Mouse (Mus musculus) layer of hippocampus, adult 2 months (tissue): ENCODE measurements at regions not wholly inside any gene's neighbourhood (a gene's known extent, or its start where the extent isn't known, plus 50 kb on each side); places are given as distances from the start of the nearest gene placed in this dataset.

ENCODE experiments used
- DNase-seq, 2 experiments: peaks; one replicate each; pipeline ENCODE4 v3.0.0; 2022; ENCODE audit warnings: low spot score in 2 of 2
- H3K27ac ChIP-seq: fragments of 200-600 bp; 2 replicates; pipeline ENCODE4 v1.8.1; 2022
- H3K4me3 ChIP-seq: fragments of 200-600 bp; 2 replicates; pipeline ENCODE4 v1.8.1; 2022; ENCODE audit warnings: mild to moderate bottlenecking
- CTCF ChIP-seq: fragments of 200-600 bp; conservative IDR thresholded peaks from 2 replicates; pipeline ENCODE4 v1.8.1; 2022; ENCODE audit warnings: antibody characterized with exemption, mild to moderate bottlenecking, moderate library complexity

DNA sequence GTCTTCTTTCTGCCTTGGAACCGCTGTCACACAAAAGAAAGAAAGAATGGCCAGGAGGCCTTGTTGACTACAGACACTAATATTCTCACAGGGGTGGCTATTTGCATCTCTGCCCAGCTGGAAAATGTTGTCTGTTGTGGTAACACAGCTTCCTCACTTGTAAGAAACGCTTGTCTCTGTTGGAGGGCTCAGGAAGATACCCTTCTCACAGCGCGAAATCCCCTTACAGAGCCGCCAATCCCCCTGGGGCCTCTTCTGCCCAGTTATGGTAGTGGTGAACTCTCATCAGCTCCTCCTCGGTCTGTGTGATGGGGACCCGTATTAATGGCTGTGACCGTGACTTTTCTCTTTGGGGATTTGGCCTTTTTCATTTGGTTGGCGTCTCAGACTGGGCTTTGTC lies 1022.5 kb downstream of the Adgrl2 start:
- DNase-seq: no peak
- Histone ChIP-seq H3K27ac (no peak overlapping the region), H3K4me3 (no peak overlapping the region)
- TF ChIP-seq CTCF: no peak

DNA sequence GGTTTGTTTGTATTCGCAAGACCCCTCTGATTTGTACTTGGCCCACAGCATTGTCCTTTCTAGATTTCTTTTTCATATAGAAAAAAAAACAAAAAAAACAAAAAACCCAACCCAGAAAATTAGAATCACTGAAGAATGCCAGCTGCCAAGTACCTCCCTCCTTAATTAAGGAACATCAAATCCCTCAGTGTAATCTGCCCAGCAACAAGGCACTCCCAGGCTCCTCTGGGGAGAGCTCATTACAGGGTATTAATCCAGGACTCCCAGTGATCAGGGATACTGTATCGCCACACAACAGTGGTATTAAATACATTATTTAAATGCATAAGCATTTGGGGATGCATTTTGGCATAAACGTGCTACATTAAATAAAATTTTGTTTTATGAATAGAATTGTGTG lies 1023.1 kb downstream of the Adgrl2 start:
- DNase-seq: no peak
- TF ChIP-seq CTCF: no peak
- Histone ChIP-seq H3K4me3 (no peak overlapping the region), H3K27ac (no peak overlapping the region)

DNA sequence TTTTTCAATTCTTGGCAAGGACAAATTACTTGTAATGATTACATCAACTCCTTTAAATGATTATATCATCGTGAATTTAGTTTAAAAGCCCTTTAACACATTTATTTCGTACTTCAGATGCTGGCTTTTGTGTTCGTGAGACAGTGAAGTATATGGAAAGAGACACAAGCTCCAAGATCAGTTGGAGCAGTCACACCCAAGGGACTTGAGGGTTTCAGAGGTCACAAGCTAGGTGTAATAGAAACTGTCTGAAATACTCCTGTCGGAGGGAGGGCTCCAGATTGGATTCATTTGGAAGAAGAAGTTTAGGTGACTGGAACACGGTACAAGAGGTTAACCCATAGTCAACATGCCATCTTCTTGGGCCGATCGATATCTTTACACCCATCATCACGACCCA lies 1023.5 kb downstream of the Adgrl2 start:
- Histone ChIP-seq H3K27ac (no peak overlapping the region), H3K4me3 (no peak overlapping the region)
- TF ChIP-seq CTCF: no peak
- DNase-seq: no peak

DNA sequence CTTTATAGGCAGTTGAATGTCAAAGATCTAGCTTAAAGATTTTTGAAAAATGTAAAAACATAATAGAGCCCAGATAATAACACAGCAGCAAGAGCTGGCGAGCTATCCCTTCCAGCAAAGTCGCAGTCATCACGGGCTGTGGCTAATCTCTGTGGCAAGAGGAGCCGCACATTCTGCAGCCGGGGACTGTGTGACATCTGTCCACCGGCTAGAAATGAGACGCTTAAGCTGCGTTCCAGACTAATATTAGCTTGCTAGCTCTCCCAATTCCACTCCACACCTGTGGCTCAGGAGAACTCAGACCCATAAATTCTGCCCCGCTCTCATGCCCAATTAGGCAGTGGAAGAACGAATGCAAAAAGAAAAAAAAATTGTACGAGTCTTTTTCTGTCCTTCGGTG lies 1024.0 kb downstream of the Adgrl2 start:
- DNase-seq: no peak
- H3K27ac ChIP-seq: no peak overlapping the region
- TF ChIP-seq CTCF: no peak
- H3K4me3 ChIP-seq: no peak overlapping the region

DNA sequence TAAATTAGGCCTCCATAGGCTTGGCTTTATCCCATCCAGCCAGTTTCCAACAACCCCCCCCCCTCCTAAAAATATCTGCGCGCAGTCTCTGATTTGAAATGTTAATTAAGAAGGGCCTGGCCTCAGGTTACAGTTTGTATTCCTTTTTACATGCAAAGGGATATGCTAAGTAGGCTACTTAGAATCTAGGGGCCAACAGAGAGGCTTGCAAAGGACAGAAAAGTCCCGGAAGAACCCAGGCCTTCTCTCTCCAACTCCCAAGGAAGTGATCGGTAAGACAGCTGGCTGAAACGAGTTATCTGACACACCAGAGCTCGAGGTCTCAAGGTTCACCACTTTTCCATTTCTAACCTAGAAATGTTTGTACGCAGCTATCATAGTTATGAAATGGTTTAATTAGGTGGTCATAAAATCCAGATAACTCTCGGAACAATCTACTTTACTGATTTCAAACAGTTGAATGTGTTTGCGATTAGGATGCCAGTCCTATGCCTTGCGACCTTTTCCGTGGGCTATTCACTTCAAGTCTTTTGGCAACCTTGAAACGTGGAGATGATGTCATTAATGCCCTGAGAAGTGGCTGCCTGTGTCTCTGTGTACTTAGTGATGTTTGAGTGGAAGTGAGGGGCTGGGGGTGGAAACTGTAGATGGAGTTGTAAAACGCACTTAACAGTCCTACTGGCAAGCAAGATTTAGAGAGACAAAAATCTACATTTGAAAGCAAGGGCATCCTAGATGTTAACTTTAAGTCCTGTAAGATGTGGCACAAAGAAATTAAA lies 1026.5 kb downstream of the Adgrl2 start:
- no peak for TF ChIP-seq CTCF
- no peak overlapping the region for H3K27ac ChIP-seq
- H3K4me3 ChIP-seq: no peak overlapping the region
- no peak for DNase-seq

DNA sequence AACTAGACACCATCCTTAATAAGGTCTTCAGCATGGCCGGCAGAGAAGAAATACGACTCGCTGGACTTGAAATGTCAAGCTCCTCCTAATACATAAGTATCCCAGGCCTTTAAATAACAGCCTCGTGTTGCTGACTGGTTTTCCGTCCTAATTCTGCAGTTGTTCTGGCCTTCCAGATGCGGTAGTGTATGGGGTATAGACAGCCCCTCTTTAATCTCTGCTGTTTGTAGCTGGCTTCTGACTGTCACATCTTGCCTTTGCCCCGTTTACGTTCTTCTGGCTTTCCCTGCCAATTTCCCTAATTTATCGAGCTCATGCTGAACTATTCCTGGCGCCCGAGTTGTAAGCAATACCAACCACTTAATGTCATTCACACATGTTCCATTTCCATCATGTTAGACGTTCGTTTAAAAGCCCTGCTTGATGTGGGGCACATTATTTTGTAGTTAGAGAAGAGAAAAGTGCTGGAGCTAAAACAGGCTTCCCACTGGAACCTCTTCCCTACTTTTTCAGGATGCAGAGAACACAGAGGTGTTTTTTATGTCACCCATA lies 1042.2 kb downstream of the Adgrl2 start:
- H3K27ac ChIP-seq: no peak overlapping the region
- H3K4me3 ChIP-seq: no peak overlapping the region
- no peak for TF ChIP-seq CTCF

DNA sequence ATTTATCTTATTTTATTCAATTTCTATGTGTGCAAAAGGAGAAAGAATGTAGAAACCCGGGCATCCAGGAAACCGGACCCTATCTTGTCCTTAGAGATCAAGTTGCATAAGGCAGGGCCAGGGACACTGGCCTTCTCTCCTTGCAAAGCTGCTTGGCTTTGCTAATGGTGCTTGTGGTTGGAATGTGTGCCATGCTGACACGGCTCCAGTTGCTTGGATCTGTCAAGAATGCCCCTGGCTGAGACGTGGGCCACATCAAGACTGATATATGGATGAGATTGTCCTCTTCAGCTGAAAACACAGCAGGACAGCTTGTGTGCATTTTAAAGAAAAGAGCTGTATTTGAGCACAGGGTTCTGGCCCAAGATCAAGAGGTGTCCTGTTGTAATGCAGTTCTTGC lies 1047.0 kb downstream of the Adgrl2 start:
- Histone ChIP-seq H3K4me3 (no peak overlapping the region), H3K27ac (peak overlapping the region; percentile 73)
- TF ChIP-seq CTCF: no peak
- DNase-seq: no peak

More for the DNA sequence above, 1042.2 kb downstream of the Adgrl2 start:
- no peak for DNase-seq

DNA sequence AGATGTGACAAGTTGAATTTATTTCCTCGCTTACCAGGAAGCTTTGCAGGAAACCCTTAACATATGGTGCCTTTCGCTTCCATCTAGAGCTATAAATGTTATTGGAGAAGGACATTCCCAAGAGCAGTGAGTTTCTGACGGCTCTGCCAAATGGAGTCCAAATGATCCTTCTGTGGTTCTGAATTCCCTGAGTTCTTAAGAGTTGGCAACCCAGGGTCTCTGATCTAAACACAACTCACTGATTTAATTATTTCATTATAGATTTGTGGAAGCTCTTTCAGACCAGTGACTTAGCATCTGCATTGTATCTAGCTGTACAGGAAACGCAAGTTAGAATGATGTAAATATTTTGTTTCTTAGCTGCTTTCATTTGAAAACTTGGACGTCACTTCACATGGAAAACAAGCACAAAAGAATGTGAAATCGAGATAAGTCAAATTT lies 1059.5 kb downstream of the Adgrl2 start:
- peak in 1 of 2 experiments; percentile 7 for DNase-seq
- no peak for TF ChIP-seq CTCF
- no peak overlapping the region for H3K27ac ChIP-seq
- no peak overlapping the region for H3K4me3 ChIP-seq

DNA sequence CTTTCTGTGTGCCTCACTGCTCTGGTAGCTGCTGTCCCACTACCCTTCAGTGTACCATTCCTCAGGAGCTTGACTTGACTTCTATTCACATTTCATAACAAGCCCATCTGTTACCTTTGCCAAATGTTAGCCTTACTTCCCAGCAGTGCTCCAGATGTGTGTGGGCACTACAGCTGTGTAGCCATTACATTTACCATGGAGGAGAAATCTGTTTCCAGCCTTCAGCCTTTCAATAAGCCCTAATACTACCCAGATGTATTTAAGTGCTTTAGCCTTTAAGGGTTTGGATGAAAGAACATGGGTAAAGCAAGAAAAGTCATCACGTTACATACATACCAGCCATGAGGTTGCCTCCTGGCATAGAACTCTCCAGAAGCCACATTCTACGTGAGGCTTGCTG lies 1068.0 kb downstream of the Ttll7 start:
- DNase-seq: no peak
- no peak overlapping the region for H3K4me3 ChIP-seq
- no peak for TF ChIP-seq CTCF
- H3K27ac ChIP-seq: no peak overlapping the region

DNA sequence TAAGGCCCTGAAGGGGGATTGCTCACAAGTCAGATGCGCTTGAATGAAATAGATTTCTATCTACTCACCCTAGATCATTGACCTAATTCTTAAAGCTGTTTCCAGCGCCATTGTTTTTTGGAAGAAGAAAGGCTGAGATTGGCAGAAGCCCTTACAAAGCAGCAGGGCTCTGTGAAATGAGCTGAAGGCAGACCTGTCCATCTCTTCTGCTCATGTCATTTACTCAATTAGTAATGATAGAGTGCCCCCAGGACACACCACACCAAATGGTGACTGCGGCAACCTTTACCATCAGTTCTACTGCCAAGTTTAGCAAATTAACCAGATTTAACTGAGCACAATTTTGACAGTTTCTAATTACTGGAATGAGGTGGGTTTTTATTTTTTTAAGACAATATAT lies 1067.5 kb downstream of the Ttll7 start:
- Histone ChIP-seq H3K4me3 (no peak overlapping the region), H3K27ac (no peak overlapping the region)
- no peak for TF ChIP-seq CTCF
- no peak for DNase-seq

DNA sequence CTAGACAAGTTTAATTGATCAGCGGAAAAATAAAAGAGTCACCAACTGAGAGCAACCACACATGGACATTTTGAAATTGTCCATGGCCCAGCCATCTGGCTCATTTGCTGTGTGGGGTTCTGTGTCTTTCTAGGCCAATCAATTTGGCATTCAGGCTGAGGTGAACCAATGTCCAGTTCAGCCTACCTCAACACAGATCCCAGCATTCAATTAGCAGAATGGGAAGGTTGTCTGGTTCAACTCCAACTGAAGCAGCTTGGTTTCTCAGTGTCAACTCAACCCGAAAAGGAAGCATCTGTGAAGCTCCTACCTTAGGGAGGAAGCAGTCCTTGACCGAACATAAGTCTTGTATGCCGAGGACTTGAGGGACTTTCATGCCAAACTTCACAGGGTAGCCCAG lies 1067.0 kb downstream of the Ttll7 start:
- no peak for TF ChIP-seq CTCF
- no peak for DNase-seq
- Histone ChIP-seq H3K4me3 (no peak overlapping the region), H3K27ac (no peak overlapping the region)

DNA sequence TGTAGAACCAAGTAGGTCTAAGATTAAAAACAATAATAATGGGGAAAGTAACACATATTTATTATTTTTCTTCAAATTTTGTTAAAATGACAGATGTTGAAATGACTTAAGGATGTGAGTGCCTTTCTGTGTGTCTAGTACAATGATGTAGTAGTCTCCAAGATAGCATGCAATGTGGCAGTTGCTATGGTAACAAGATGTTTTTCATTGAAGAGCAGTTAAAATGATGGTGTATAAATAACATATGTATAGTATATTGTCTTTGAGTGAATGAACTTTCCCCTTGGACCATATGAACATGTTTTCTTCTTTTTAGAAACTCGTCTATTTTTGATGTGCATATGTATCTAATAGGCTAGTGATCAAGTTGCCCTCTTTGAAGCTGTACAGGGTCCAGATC lies 1044.6 kb downstream of the Ttll7 start:
- Histone ChIP-seq H3K4me3 (no peak overlapping the region), H3K27ac (no peak overlapping the region)
- no peak for DNase-seq
- no peak for TF ChIP-seq CTCF

DNA sequence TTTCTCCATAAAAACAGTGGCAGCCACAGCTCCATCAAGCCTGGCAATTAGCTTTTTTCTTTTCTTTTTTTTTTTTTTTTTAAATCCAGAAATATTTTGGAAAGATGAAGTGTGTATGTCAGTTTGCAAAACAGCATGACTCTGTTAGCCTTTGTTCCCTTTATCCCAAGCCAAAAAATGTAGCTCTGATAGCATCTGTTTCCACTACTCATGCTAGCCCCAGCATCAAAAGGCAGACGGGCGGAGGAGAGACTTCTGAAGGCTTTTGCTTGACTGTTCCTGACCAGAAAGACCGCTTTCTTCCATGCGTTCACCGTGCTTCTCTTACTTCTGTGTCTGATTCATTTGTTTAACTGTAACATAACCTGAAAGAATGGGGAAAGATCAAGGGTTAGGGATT lies 1039.5 kb downstream of the Ttll7 start:
- no peak overlapping the region for H3K27ac ChIP-seq
- TF ChIP-seq CTCF: no peak

DNA sequence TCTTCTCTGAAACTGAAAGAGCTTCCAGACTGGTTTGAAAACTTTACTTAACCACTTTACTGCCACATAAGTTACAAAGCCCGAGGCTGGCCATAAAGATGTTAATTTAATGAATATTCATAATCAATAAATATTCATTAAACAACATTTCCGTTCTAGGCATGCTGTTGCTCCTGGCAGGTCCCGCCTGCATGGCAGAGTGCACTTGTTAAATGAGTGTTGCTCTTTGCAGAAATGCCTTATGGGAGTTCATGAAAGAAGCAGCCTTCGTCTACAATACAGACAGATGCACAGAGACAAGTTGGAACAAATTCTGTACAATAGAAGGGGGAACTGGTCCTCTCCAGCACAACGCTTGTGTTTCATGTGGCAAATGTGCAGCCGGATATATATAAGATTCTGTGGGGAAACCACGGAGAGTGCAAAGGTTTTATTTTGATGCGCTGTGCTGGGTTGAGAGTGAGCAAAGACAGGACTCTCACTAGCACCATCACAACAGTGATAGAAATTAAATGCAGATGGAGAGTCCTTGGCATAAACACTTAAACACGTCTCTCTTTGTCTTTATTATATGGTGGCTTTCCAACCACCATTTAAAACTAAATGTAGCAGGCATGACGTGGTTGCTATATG lies 1034.2 kb downstream of the Ttll7 start:
- DNase-seq: no peak
- TF ChIP-seq CTCF: no peak
- H3K27ac ChIP-seq: no peak overlapping the region
- H3K4me3 ChIP-seq: no peak overlapping the region

More for the DNA sequence above, 1039.5 kb downstream of the Ttll7 start:
- no peak overlapping the region for H3K4me3 ChIP-seq
- DNase-seq: no peak
